Mouse (Mus musculus): ENCODE measurements around the gene Kcnj14. TPM values are rescaled to one million over a fixed set of nuclear protein-coding genes. Genes with fewer than 3 reads are reported as not detected.

Gene Kcnj14
- total and polyA plus RNA-seq, 3 experiments = 0.30 to 0.57 (median 0.33) TPM

DNA sequence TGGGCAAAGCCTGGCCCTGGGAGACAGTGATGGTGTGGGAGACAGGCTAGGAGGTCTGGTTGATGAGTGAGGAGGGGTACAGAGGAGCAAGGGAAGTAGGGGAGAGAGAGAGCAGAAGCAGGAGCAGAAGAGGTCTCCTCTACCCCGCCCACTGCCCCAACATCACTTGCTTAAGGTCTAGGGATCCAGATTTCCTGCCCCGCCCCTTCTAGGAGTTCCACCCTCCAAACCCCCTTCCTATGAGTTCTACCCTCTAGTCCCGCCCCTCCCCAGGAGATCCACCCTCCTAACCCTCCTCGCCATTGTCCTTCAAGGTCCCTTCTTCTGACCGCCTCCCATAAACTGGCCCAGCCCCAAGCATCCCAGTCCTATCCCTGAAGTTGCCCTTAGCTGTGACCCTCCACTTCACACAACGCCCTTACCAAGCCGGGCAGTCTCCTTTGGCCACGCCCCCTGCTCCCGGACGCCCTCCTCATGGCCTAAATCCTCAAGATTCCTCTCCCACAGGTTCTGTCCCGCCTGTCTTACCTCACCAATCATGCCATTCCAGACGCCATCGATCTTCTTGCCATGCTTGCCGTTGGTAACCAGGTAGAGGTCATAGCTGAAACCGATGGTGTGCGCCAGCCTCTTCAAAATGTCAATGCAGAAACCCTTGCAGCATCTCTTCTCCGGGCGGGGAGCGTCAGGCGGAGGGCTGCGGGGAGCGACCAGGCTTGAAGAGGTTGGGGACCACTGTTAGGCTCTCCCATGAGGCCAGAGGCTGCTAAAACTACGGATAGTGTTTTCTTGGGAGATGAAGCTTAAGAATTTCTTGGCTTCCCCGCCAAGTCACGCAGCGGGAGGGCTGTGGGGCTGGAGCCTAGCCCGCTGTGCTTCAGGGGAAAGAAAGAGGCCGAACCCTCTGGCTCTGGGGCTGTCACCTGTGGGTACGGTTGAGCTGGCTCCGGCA lies 32.6 kb upstream of the Kcnj14 start:
- DNase-seq (ENCODE audit: low spot score) = no peak
- H3K9me3 ChIP-seq (replicated peaks) = no peaks in the 10 kb centered on the region
- no peaks in the 10 kb centered on the region for H3K36me3 ChIP-seq (replicated peaks)
- TF ChIP-seq TAL1 (conservative IDR thresholded peaks at IDR 0.05; ENCODE audit: low read depth, low read length) = no peak
- TF ChIP-seq GATA2 (IDR thresholded peaks at IDR 0.05; ENCODE audit: borderline replicate concordance, low read depth, low read length) = no peak
- no peak for TF ChIP-seq CTCF (IDR thresholded peaks at IDR 0.05; ENCODE audit: low read depth, low read length)
- TF ChIP-seq GATA1 (IDR thresholded peaks at IDR 0.05; ENCODE audit: borderline replicate concordance, low read length) = no peak
- no peak for TF ChIP-seq POLR2AphosphoS5 (IDR thresholded peaks at IDR 0.05; ENCODE audit: insufficient replicate concordance, low read depth, low read length)
- H3K27me3 ChIP-seq (ENCODE audit: insufficient read depth, low read length) = peaks cover 45% of the 10 kb centered on the region
- no peak for ATAC-seq (ENCODE audit: extremely low read depth, insufficient number of reproducible peaks, low FRiP score, poor library complexity, severe bottlenecking)
- no peaks in the 10 kb centered on the region for H3K4me1 ChIP-seq (ENCODE audit: insufficient read depth, low read depth, low read length)
- no peak overlapping the region for H3K4me3 ChIP-seq (ENCODE audit: low read depth, low read length)

DNA sequence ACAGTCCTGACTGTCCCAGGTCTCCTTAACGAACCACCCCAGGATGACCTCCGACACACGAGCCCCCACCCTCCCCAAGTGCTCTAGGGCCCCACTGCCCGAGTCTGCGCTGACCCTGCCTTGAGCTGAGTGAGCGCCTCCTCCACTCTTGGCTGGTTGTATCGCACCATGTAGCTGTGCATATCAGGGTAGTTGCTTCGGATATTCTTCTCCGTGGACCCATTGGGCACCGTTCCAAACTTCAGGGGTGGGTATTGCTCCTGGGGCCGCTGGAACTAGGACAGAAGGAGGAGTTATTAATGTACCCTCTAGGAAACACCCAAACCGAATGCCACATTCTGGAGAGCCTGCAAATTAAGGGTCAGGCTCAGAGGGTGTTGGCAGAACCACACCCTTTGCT lies 28.5 kb upstream of the Kcnj14 start:
- no peaks in the 10 kb centered on the region for H3K4me1 ChIP-seq (ENCODE audit: insufficient read depth, low read depth, low read length)
- DNase-seq (ENCODE audit: low spot score) (no peak), ATAC-seq (ENCODE audit: extremely low read depth, insufficient number of reproducible peaks, low FRiP score, poor library complexity, severe bottlenecking) (no peak)
- no peak for TF ChIP-seq CTCF (IDR thresholded peaks at IDR 0.05; ENCODE audit: low read depth, low read length)
- TF ChIP-seq TAL1 (conservative IDR thresholded peaks at IDR 0.05; ENCODE audit: low read depth, low read length) = no peak
- TF ChIP-seq POLR2AphosphoS5 (IDR thresholded peaks at IDR 0.05; ENCODE audit: insufficient replicate concordance, low read depth, low read length) = no peak
- no peak for TF ChIP-seq GATA1 (IDR thresholded peaks at IDR 0.05; ENCODE audit: borderline replicate concordance, low read length)
- TF ChIP-seq GATA2 (IDR thresholded peaks at IDR 0.05; ENCODE audit: borderline replicate concordance, low read depth, low read length) = no peak
- no peaks in the 10 kb centered on the region for H3K36me3 ChIP-seq (replicated peaks)
- no peaks in the 10 kb centered on the region for H3K9me3 ChIP-seq (replicated peaks)
- peaks cover 45% of the 10 kb centered on the region for H3K27me3 ChIP-seq (ENCODE audit: insufficient read depth, low read length)
- H3K4me3 ChIP-seq (ENCODE audit: low read depth, low read length) = no peak overlapping the region

GRCm38 (mm10) chr7:45850661-45851060 lies 26.1 kb upstream of the Kcnj14 start:
- no peak for TF ChIP-seq TAL1 (conservative IDR thresholded peaks at IDR 0.05; ENCODE audit: low read depth, low read length)
- no peak for TF ChIP-seq GATA2 (IDR thresholded peaks at IDR 0.05; ENCODE audit: borderline replicate concordance, low read depth, low read length)
- TF ChIP-seq POLR2AphosphoS5 (IDR thresholded peaks at IDR 0.05; ENCODE audit: insufficient replicate concordance, low read depth, low read length) = no peak
- TF ChIP-seq GATA1 (IDR thresholded peaks at IDR 0.05; ENCODE audit: borderline replicate concordance, low read length) = no peak
- TF ChIP-seq CTCF (IDR thresholded peaks at IDR 0.05; ENCODE audit: low read depth, low read length) = no peak
- Histone ChIP-seq H3K36me3 (replicated peaks) (no peaks in the 10 kb centered on the region), H3K4me1 (ENCODE audit: insufficient read depth, low read depth, low read length) (no peaks in the 10 kb centered on the region), H3K4me3 (ENCODE audit: low read depth, low read length) (no peak overlapping the region), H3K9me3 (replicated peaks) (no peaks in the 10 kb centered on the region), H3K27me3 (ENCODE audit: insufficient read depth, low read length) (peaks cover 35% of the 10 kb centered on the region)
- DNase-seq (ENCODE audit: low spot score) (no peak), ATAC-seq (ENCODE audit: extremely low read depth, insufficient number of reproducible peaks, low FRiP score, poor library complexity, severe bottlenecking) (no peak)

DNA sequence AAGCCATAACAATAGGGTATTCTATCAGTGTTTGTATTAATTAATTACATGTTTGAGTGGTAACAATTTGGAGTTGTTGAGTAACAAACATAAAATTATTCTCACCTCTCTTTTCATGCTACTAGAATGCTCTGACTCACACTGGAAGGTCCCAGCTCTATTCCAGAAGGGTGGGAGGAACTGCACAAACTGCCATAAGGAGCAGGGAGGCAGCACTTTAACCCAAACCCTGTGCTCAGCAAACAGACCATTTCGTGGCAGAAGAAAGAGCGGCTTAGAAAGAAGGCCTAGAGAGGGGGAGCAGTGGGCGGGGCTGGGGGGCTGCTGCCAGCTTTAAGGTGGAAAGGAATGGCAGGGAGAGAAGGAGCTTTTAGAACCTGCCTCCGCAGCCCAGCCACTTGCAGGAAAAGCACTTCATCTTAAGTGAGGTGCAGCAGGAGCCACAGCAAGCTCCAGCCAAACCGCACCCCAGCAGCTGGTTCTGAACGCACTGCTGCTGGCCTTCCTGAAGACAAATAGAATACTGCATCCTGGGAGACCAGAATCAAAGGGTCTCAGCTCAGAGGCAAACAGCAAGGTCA lies 24.0 kb upstream of the Kcnj14 start:
- Histone ChIP-seq H3K27me3 (ENCODE audit: insufficient read depth, low read length) (peaks cover 34% of the 10 kb centered on the region), H3K4me1 (ENCODE audit: insufficient read depth, low read depth, low read length) (no peaks in the 10 kb centered on the region), H3K36me3 (replicated peaks) (no peaks in the 10 kb centered on the region), H3K4me3 (ENCODE audit: low read depth, low read length) (no peak overlapping the region), H3K9me3 (replicated peaks) (no peaks in the 10 kb centered on the region)
- TF ChIP-seq POLR2AphosphoS5 (IDR thresholded peaks at IDR 0.05; ENCODE audit: insufficient replicate concordance, low read depth, low read length) (no peak), CTCF (IDR thresholded peaks at IDR 0.05; ENCODE audit: low read depth, low read length) (no peak), TAL1 (conservative IDR thresholded peaks at IDR 0.05; ENCODE audit: low read depth, low read length) (no peak), GATA1 (IDR thresholded peaks at IDR 0.05; ENCODE audit: borderline replicate concordance, low read length) (no peak), GATA2 (IDR thresholded peaks at IDR 0.05; ENCODE audit: borderline replicate concordance, low read depth, low read length) (no peak)
- ATAC-seq (ENCODE audit: extremely low read depth, insufficient number of reproducible peaks, low FRiP score, poor library complexity, severe bottlenecking) (no peak), DNase-seq (ENCODE audit: low spot score) (no peak)

DNA sequence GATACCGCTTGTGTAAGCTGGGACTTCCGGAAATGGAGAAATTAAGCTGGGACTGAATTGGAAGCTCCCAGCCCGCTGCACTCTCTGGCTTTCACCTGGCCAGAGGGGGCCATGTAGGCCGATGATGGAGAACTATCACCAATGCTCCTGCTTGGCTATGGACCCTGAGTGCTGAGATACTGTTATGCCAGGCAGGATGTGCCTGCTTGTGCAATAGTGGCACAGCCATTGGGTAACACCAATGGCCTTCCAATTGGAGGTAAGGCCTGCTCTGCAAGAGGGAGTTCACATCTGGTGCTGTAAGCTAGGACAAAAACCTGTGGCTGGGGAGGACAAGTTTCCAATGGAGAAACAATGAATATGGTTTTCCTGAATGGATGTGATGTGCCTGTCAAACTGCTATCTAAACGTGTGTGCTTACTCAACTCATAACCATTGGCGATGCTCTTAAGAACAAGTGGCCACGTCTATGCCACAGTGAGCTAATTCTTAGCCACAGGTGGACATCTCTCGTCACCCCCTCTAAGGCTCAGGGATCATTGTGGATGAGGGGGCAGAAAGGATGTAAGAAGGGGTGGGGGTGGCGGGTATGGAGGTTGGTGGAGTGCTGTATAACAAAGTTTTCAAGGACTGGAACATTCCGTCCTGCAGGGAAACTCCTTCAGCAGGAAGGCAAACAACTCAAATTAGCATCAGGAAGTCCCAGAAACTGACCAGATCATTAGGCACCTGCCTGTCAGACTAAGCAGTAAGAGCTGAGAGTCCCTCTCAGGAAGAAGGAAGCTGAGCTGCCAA lies 18.6 kb upstream of the Kcnj14 start:
- no peak for ATAC-seq (ENCODE audit: extremely low read depth, insufficient number of reproducible peaks, low FRiP score, poor library complexity, severe bottlenecking)

More for the DNA sequence above, 18.6 kb upstream of the Kcnj14 start:
- no peaks in the 10 kb centered on the region for H3K36me3 ChIP-seq (replicated peaks)
- peaks cover 38% of the 10 kb centered on the region for H3K27me3 ChIP-seq (ENCODE audit: insufficient read depth, low read length)
- no peaks in the 10 kb centered on the region for H3K4me1 ChIP-seq (ENCODE audit: insufficient read depth, low read depth, low read length)
- no peak for TF ChIP-seq TAL1 (conservative IDR thresholded peaks at IDR 0.05; ENCODE audit: low read depth, low read length)
- TF ChIP-seq GATA1 (IDR thresholded peaks at IDR 0.05; ENCODE audit: borderline replicate concordance, low read length) = no peak
- TF ChIP-seq CTCF (IDR thresholded peaks at IDR 0.05; ENCODE audit: low read depth, low read length) = no peak
- TF ChIP-seq GATA2 (IDR thresholded peaks at IDR 0.05; ENCODE audit: borderline replicate concordance, low read depth, low read length) = no peak
- TF ChIP-seq POLR2AphosphoS5 (IDR thresholded peaks at IDR 0.05; ENCODE audit: insufficient replicate concordance, low read depth, low read length) = no peak
- H3K4me3 ChIP-seq (ENCODE audit: low read depth, low read length) = no peak overlapping the region
- DNase-seq (ENCODE audit: low spot score) = no peak
- H3K9me3 ChIP-seq (replicated peaks) = no peaks in the 10 kb centered on the region
